Mouse (Mus musculus): ENCODE results near the gene Khdc4.

DNA sequence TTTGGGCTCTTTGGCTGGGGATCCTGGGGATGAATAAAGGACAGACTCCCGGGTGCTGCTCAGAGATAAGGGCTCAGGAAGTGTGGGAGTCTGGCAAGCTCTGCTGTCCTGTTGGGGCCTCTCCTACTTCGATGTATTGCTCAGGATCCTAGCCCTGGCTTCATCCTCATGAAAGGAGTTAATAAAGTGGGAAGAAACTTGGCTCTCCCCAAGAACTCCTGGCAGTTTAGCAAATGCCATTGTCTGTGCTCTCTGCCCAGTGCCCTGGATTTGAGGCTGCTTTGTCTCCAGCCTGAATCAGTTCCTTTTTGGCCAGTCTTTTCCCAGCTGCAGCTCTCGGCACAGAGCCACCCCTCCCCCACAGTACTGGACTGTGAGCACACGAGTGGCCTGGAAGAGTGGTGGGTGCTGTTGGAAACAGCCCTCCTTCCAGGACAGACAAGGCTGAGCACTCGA lies 72.5 kb downstream of the Khdc4 start:
- TF ChIP-seq CTCF (conservative IDR thresholded peaks at IDR 0.05; ENCODE audit: low read length): no peak
- TF ChIP-seq NANOG (IDR thresholded peaks at IDR 0.05; ENCODE audit: borderline replicate concordance, low read length): no peak
- no peak for TF ChIP-seq POU5F1 (IDR thresholded peaks at IDR 0.05; ENCODE audit: borderline replicate concordance, low read length)
